Mouse (Mus musculus) limb, embryonic 11.5 days (tissue): ENCODE results near the gene Hgd. TPM values are rescaled to one million over a fixed set of nuclear protein-coding genes. Genes with fewer than 3 reads are reported as not detected.
A peak's percentile ranks its signal among the peaks of the same experiment; 100 is the strongest.

Experiments
- ATAC-seq: fragments of 200-750 bp; cut with Nextera tagmentation; 2 replicates; pipeline ENCODE4 v1.8.0; 2017; ENCODE audit warnings: low read depth; ENCODE audit not compliant: insufficient number of reproducible peaks, low FRiP score, low TSS enrichment
- DNase-seq: peaks from one replicate; pipeline ENCODE4 v3.0.0-alpha.2; 2015; ENCODE audit warnings: low spot score
- H3K27ac ChIP-seq: fragments of 300-500 bp; sonication (generic); replicated peaks from 2 replicates; pipeline ENCODE4 v1.5.1; 2014; ENCODE audit warnings: low read depth, mild to moderate bottlenecking, low read length
- H3K27me3 ChIP-seq: fragments of 300-500 bp; sonication (generic); 2 replicates; pipeline ENCODE4 v1.6.1; 2014; ENCODE audit warnings: mild to moderate bottlenecking, low read length, mixed read lengths; ENCODE audit not compliant: control insufficient read depth, insufficient read depth
- H3K36me3 ChIP-seq: fragments of 300-500 bp; sonication (generic); 2 replicates; pipeline ENCODE4 v1.6.1; 2014; ENCODE audit warnings: mild to moderate bottlenecking, low read length, moderate library complexity, mixed read lengths; ENCODE audit not compliant: control insufficient read depth, insufficient read depth
- H3K4me1 ChIP-seq: fragments of 300-500 bp; sonication (generic); 2 replicates; pipeline ENCODE4 v1.6.1; 2014; ENCODE audit warnings: low read length, mixed read lengths; ENCODE audit not compliant: control insufficient read depth, insufficient read depth
- H3K4me2 ChIP-seq: fragments of 300-500 bp; sonication (generic); 2 replicates; pipeline ENCODE4 v1.6.1; 2014; ENCODE audit warnings: low read depth, mild to moderate bottlenecking, moderate library complexity; ENCODE audit not compliant: severe bottlenecking
- H3K4me3 ChIP-seq: fragments of 300-500 bp; sonication (generic); 2 replicates; pipeline ENCODE4 v1.5.1; 2014; ENCODE audit warnings: low read depth, low read length
- H3K9ac ChIP-seq: fragments of 300-500 bp; sonication (generic); 2 replicates; pipeline ENCODE4 v1.6.1; 2014; ENCODE audit warnings: mild to moderate bottlenecking, low read length
- H3K9me3 ChIP-seq: fragments of 300-500 bp; sonication (generic); 2 replicates; pipeline ENCODE4 v1.6.1; 2016; ENCODE audit warnings: low read length; ENCODE audit not compliant: control insufficient read depth
- WGBS: fragments of 180-500 bp; shearing (Covaris S2); extraction: QIAGEN DNeasy Blood & Tissue Kit; methylation state at CpG from one replicate; pipeline ENCODE4 v1.1.7; 2014; 5-methylcytosine and 5-hydroxymethylcytosine counted together
- polyA plus RNA-seq: library from polyadenylated mRNA; unstranded; fragments of >200 nt; fragmentation: Nextera tagmentation; extraction: Ambion mirVana; gene quantifications from 2 replicates; pipeline ENCODE4 v1.2.1, GENCODE M21; 2014

The Hgd gene
- polyA plus RNA-seq, 1 experiment from 2014 or later = not detected

GRCm38 (mm10) chr16:37653058-37653457, 73.1 kb downstream of the Hgd start:
- no peaks in the 10 kb centered on the region; the same call in 1 of the 2 replicates for H3K9me3 ChIP-seq
- no peaks in the 10 kb centered on the region; the same call in 1 of the 2 replicates for H3K4me1 ChIP-seq
- no peak overlapping the region for H3K27ac ChIP-seq
- H3K9ac ChIP-seq = no peak overlapping the region
- H3K36me3 ChIP-seq = no peaks in the 10 kb centered on the region
- DNase-seq (no peak), ATAC-seq (no peak)
- WGBS = 85% methylated on average over 1 of the region's 1 CpGs
- H3K27me3 ChIP-seq = no peaks in the 10 kb centered on the region
- peak overlapping the region; percentile 63; the same call in 1 of the 2 replicates for H3K4me2 ChIP-seq
- peak overlapping the region; percentile 72; the same call in 1 of the 2 replicates for H3K4me3 ChIP-seq

- peak; percentile 98 for DNase-seq
- peak; percentile 92 for ATAC-seq
- Histone ChIP-seq H3K27ac (peak within 1 kb of the TSS; percentile 39; the same call in 1 of the 2 replicates), H3K27me3 (no peaks in the 10 kb centered on the region), H3K4me1 (no peaks in the 10 kb centered on the region; the same call in 1 of the 2 replicates), H3K4me2 (peak within 1 kb of the TSS; percentile 63), H3K9ac (peak within 1 kb of the TSS; percentile 91), H3K9me3 (no peaks in the 10 kb centered on the region; the same call in 1 of the 2 replicates), H3K36me3 (no peaks in the 10 kb centered on the region), H3K4me3 (peak within 1 kb of the TSS; percentile 72)
- WGBS = under 1% methylated on average over 49 of the region's 58 CpGs
Observed at GRCm38 (mm10) chr16:37653731-37654657, 74.0 kb downstream of the Hgd start, which contains the start of gene Ndufb4. Gene Ndufb4 (minus strand): TSS chr16:37654453.

GRCm38 (mm10) chr16:37654831-37655455, 75.0 kb downstream of the Hgd start:
- Histone ChIP-seq H3K4me3 (no peak overlapping the region), H3K9me3 (no peaks in the 10 kb centered on the region; the same call in 1 of the 2 replicates), H3K9ac (no peak overlapping the region), H3K27me3 (no peaks in the 10 kb centered on the region), H3K4me2 (no peak overlapping the region), H3K4me1 (no peaks in the 10 kb centered on the region; the same call in 1 of the 2 replicates), H3K27ac (no peak overlapping the region), H3K36me3 (no peaks in the 10 kb centered on the region)
- ATAC-seq (0 out of 2 replicates have a peak, but pooled peaks have one; percentile 1), DNase-seq (no peak)
- 57% methylated on average over 4 of the region's 4 CpGs for WGBS

- Histone ChIP-seq H3K4me3 (no peak overlapping the region), H3K36me3 (no peaks in the 10 kb centered on the region)
- no peak for DNase-seq
Observed at GRCm38 (mm10) chr16:37655756-37656347, 75.9 kb downstream of the Hgd start.

GRCm38 (mm10) chr16:37656796-37657195, 76.8 kb downstream of the Hgd start:
- DNase-seq = no peak
- ATAC-seq = no peak
- no peak overlapping the region for H3K4me3 ChIP-seq
- no peaks in the 10 kb centered on the region for H3K36me3 ChIP-seq
- H3K27ac ChIP-seq = no peak overlapping the region
- WGBS = 84% methylated on average over 7 of the region's 7 CpGs
- no peaks in the 10 kb centered on the region; the same call in 1 of the 2 replicates for H3K4me1 ChIP-seq
- H3K27me3 ChIP-seq = no peaks in the 10 kb centered on the region
- H3K4me2 ChIP-seq = no peak overlapping the region
- H3K9ac ChIP-seq = no peak overlapping the region
- H3K9me3 ChIP-seq = no peaks in the 10 kb centered on the region

More at GRCm38 (mm10) chr16:37655756-37656347, 75.9 kb downstream of the Hgd start:
- Histone ChIP-seq H3K4me2 (no peak overlapping the region), H3K4me1 (no peaks in the 10 kb centered on the region; the same call in 1 of the 2 replicates), H3K9me3 (no peaks in the 10 kb centered on the region; the same call in 1 of the 2 replicates), H3K27ac (no peak overlapping the region), H3K27me3 (no peaks in the 10 kb centered on the region), H3K9ac (no peak overlapping the region)
- WGBS = 26% methylated on average over 4 of the region's 4 CpGs
- ATAC-seq = no peak

GRCm38 (mm10) chr16:37663643-37664459, 83.9 kb downstream of the Hgd start:
- H3K4me3 ChIP-seq = no peak overlapping the region
- no peak overlapping the region for H3K4me2 ChIP-seq
- no peaks in the 10 kb centered on the region for H3K4me1 ChIP-seq
- no peaks in the 10 kb centered on the region for H3K9me3 ChIP-seq
- DNase-seq (no peak), ATAC-seq (no peak)
- no peak overlapping the region for H3K27ac ChIP-seq
- no peaks in the 10 kb centered on the region for H3K36me3 ChIP-seq
- no peaks in the 10 kb centered on the region for H3K27me3 ChIP-seq
- WGBS = 85% methylated on average over 9 of the region's 9 CpGs
- H3K9ac ChIP-seq = no peak overlapping the region

- 80% methylated on average over 5 of the region's 5 CpGs for WGBS
- Histone ChIP-seq H3K4me2 (no peak overlapping the region), H3K4me3 (no peak overlapping the region), H3K36me3 (no peaks in the 10 kb centered on the region), H3K27ac (no peak overlapping the region), H3K9ac (no peak overlapping the region), H3K4me1 (no peaks in the 10 kb centered on the region), H3K27me3 (no peaks in the 10 kb centered on the region), H3K9me3 (no peaks in the 10 kb centered on the region)
- no peak for ATAC-seq
- no peak for DNase-seq
Observed at GRCm38 (mm10) chr16:37665394-37665935, 85.5 kb downstream of the Hgd start.
